Mouse (Mus musculus): ENCODE data around the gene Iapp. TPM values are rescaled to one million over a fixed set of nuclear protein-coding genes. Genes with fewer than 3 reads are reported as not detected.
"Not testable (repeated sequence)": the region's sequence is repeated elsewhere in the genome, so short reads cannot be mapped to it uniquely, and the experiment has no call there.

The Iapp gene
- 1.0 TPM in 1 of 2 replicates, not detected in the other for polyA plus RNA-seq (2016; fragmentation: Nextera tagmentation; extraction: Ambion mirVana)

GRCm38 (mm10) chr6:142298098-142298497 is at the start of gene Iapp:
TSS of gene Iapp (plus strand) at chr6:142298423.
- Histone ChIP-seq H3K27me3 (ENCODE audit: insufficient read depth, poor library complexity, severe bottlenecking) (no peaks in the 10 kb centered on the region), H3K4me1 (no peaks in the 10 kb centered on the region), H3K27ac (no peak within 1 kb of the TSS), H3K4me3 (no peak within 1 kb of the TSS), H3K9me3 (no peaks in the 10 kb centered on the region), H3K36me3 (no peaks in the 10 kb centered on the region)
- WGBS: 62% methylated on average over 4 of the region's 4 CpGs
- no peak for DNase-seq (ENCODE audit: low spot score)

- H3K27ac ChIP-seq; DNase-seq (ENCODE audit: low spot score): not testable (repeated sequence)
- WGBS: 92% methylated on average over 1 of the region's 1 CpGs
These were observed 47.4 kb upstream of the Iapp start for GRCm38 (mm10) chr6:142250738-142251307.

GRCm38 (mm10) chr6:142275721-142276442 is 22.3 kb upstream of the Iapp start:
- no peaks in the 10 kb centered on the region for H3K4me1 ChIP-seq
- H3K4me3 ChIP-seq: no peak overlapping the region
- 26% methylated on average over 4 of the region's 4 CpGs for WGBS
- no peaks in the 10 kb centered on the region for H3K27me3 ChIP-seq (ENCODE audit: insufficient read depth, poor library complexity, severe bottlenecking)
- no peaks in the 10 kb centered on the region for H3K36me3 ChIP-seq
- no peaks in the 10 kb centered on the region for H3K9me3 ChIP-seq
- no peak for DNase-seq (ENCODE audit: low spot score)
- H3K27ac ChIP-seq: no peak overlapping the region

More at GRCm38 (mm10) chr6:142250738-142251307, 47.4 kb upstream of the Iapp start:
- not testable (repeated sequence) for H3K9me3 ChIP-seq; H3K36me3 ChIP-seq; H3K27me3 ChIP-seq (ENCODE audit: insufficient read depth, poor library complexity, severe bottlenecking); H3K4me3 ChIP-seq; H3K4me1 ChIP-seq

- no peak overlapping the region for H3K4me3 ChIP-seq
- no peak overlapping the region for H3K27ac ChIP-seq
- no peaks in the 10 kb centered on the region for H3K4me1 ChIP-seq
- 80% methylated on average over 12 of the region's 12 CpGs for WGBS
- no peaks in the 10 kb centered on the region for H3K27me3 ChIP-seq (ENCODE audit: insufficient read depth, poor library complexity, severe bottlenecking)
- H3K9me3 ChIP-seq: no peaks in the 10 kb centered on the region
- no peaks in the 10 kb centered on the region for H3K36me3 ChIP-seq
- no peak for DNase-seq (ENCODE audit: low spot score)
These were observed 8.7 kb upstream of the Iapp start for GRCm38 (mm10) chr6:142289413-142290118.

- no peak overlapping the region for H3K27ac ChIP-seq
- DNase-seq (ENCODE audit: low spot score): no peak
- H3K4me1 ChIP-seq: no peaks in the 10 kb centered on the region
- H3K27me3 ChIP-seq (ENCODE audit: insufficient read depth, poor library complexity, severe bottlenecking): no peaks in the 10 kb centered on the region
- H3K4me3 ChIP-seq: no peak overlapping the region
- H3K9me3 ChIP-seq: peaks cover 4% of the 10 kb centered on the region
- no peaks in the 10 kb centered on the region for H3K36me3 ChIP-seq
These were observed 6.9 kb downstream of the Iapp start for GRCm38 (mm10) chr6:142305076-142305475.

- no peak overlapping the region for H3K27ac ChIP-seq
- DNase-seq (ENCODE audit: low spot score): no peak
- no peaks in the 10 kb centered on the region for H3K4me1 ChIP-seq
- peaks cover 4% of the 10 kb centered on the region for H3K9me3 ChIP-seq
- H3K36me3 ChIP-seq: no peaks in the 10 kb centered on the region
- no peaks in the 10 kb centered on the region for H3K27me3 ChIP-seq (ENCODE audit: insufficient read depth, poor library complexity, severe bottlenecking)
- WGBS: 75% methylated on average over 5 of the region's 5 CpGs
- no peak overlapping the region for H3K4me3 ChIP-seq
These were observed 16.1 kb downstream of the Iapp start for GRCm38 (mm10) chr6:142314285-142314684.

GRCm38 (mm10) chr6:142317106-142317505 is 18.9 kb downstream of the Iapp start:
- no peak overlapping the region for H3K4me3 ChIP-seq
- H3K4me1 ChIP-seq: no peaks in the 10 kb centered on the region
- DNase-seq (ENCODE audit: low spot score): no peak
- no peaks in the 10 kb centered on the region for H3K36me3 ChIP-seq
- H3K27ac ChIP-seq: no peak overlapping the region
- H3K9me3 ChIP-seq: no peaks in the 10 kb centered on the region
- H3K27me3 ChIP-seq (ENCODE audit: insufficient read depth, poor library complexity, severe bottlenecking): no peaks in the 10 kb centered on the region

GRCm38 (mm10) chr6:142322881-142323280 is 24.7 kb downstream of the Iapp start, which contains the start of gene Slco1a5:
TSS of gene Slco1a5 (minus strand) at chr6:142322981.
- WGBS: 33% methylated on average over 4 of the region's 4 CpGs
- Histone ChIP-seq H3K36me3 (no peaks in the 10 kb centered on the region), H3K27me3 (ENCODE audit: insufficient read depth, poor library complexity, severe bottlenecking) (no peaks in the 10 kb centered on the region), H3K4me1 (no peaks in the 10 kb centered on the region), H3K4me3 (no peak within 1 kb of the TSS), H3K9me3 (no peaks in the 10 kb centered on the region), H3K27ac (no peak within 1 kb of the TSS)
- no peak for DNase-seq (ENCODE audit: low spot score)

GRCm38 (mm10) chr6:142326598-142326997 is 28.4 kb downstream of the Iapp start:
- 70% methylated on average over 3 of the region's 3 CpGs for WGBS
- no peaks in the 10 kb centered on the region for H3K27me3 ChIP-seq (ENCODE audit: insufficient read depth, poor library complexity, severe bottlenecking)
- no peaks in the 10 kb centered on the region for H3K36me3 ChIP-seq
- no peaks in the 10 kb centered on the region for H3K4me1 ChIP-seq
- no peak overlapping the region for H3K4me3 ChIP-seq
- no peaks in the 10 kb centered on the region for H3K9me3 ChIP-seq
- H3K27ac ChIP-seq: no peak overlapping the region
- DNase-seq (ENCODE audit: low spot score): no peak

- H3K4me1 ChIP-seq: no peaks in the 10 kb centered on the region
These were observed 31.0 kb downstream of the Iapp start for GRCm38 (mm10) chr6:142329201-142329600.

GRCm38 (mm10) chr6:142338961-142339360 is 40.7 kb downstream of the Iapp start:
- H3K36me3 ChIP-seq: no peaks in the 10 kb centered on the region
- H3K4me3 ChIP-seq: no peak overlapping the region
- H3K27ac ChIP-seq: no peak overlapping the region
- DNase-seq (ENCODE audit: low spot score): no peak
- H3K27me3 ChIP-seq (ENCODE audit: insufficient read depth, poor library complexity, severe bottlenecking): no peaks in the 10 kb centered on the region
- no peaks in the 10 kb centered on the region for H3K9me3 ChIP-seq
- WGBS: 72% methylated on average over 2 of the region's 2 CpGs
- H3K4me1 ChIP-seq: no peaks in the 10 kb centered on the region

More at GRCm38 (mm10) chr6:142329201-142329600, 31.0 kb downstream of the Iapp start:
- Histone ChIP-seq H3K27me3 (ENCODE audit: insufficient read depth, poor library complexity, severe bottlenecking) (no peaks in the 10 kb centered on the region), H3K4me3 (no peak overlapping the region), H3K36me3 (no peaks in the 10 kb centered on the region), H3K9me3 (no peaks in the 10 kb centered on the region), H3K27ac (no peak overlapping the region)
- no peak for DNase-seq (ENCODE audit: low spot score)
- WGBS: 70% methylated on average over 1 of the region's 1 CpGs

- Histone ChIP-seq H3K4me3 (no peak overlapping the region), H3K36me3 (no peaks in the 10 kb centered on the region), H3K9me3 (no peaks in the 10 kb centered on the region), H3K27me3 (ENCODE audit: insufficient read depth, poor library complexity, severe bottlenecking) (no peaks in the 10 kb centered on the region), H3K27ac (no peak overlapping the region), H3K4me1 (no peaks in the 10 kb centered on the region)
- DNase-seq (ENCODE audit: low spot score): no peak
- WGBS: 48% methylated on average over 2 of the region's 2 CpGs
These were observed 41.4 kb downstream of the Iapp start for GRCm38 (mm10) chr6:142339576-142339975.

GRCm38 (mm10) chr6:142343561-142343960 is 45.3 kb downstream of the Iapp start:
- Histone ChIP-seq H3K27ac (no peak overlapping the region), H3K4me3 (no peak overlapping the region), H3K4me1 (peaks cover 5% of the 10 kb centered on the region; the same call in 1 of the 2 replicates), H3K27me3 (ENCODE audit: insufficient read depth, poor library complexity, severe bottlenecking) (no peaks in the 10 kb centered on the region), H3K9me3 (no peaks in the 10 kb centered on the region), H3K36me3 (0 out of 2 replicates have a peak, but pooled peaks cover under 1% of the 10 kb centered on the region)
- 61% methylated on average over 2 of the region's 2 CpGs for WGBS
- no peak for DNase-seq (ENCODE audit: low spot score)
